Mouse (Mus musculus) cerebellum, adult 9-10 months (tissue): ENCODE measurements around the gene Ccdc96.

ENCODE experiments used
- DNase-seq: peaks from one replicate; pipeline ENCODE4 v3.0.0; 2022

Ccdc96 gene

DNA sequence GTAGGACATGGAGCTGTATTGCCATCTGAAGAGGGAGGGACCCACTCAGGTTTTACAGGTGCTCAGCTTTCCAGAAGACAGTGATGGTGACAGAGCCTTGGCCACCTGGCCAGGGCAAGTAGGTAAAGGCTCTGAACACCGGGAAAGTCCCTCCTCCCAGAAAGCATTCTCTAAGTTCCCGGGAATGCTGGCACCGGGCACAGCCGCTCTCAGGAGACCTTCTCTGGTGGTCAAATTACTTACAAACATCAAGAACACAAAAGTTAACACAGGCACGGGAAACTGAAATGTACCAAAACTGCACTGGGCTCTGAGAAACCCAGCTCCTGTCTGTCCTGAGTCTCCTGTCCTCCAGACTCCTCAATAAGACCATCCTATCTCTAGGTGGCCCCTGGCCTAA lies 45.3 kb downstream of the Ccdc96 start:
- DNase-seq, result no peak

DNA sequence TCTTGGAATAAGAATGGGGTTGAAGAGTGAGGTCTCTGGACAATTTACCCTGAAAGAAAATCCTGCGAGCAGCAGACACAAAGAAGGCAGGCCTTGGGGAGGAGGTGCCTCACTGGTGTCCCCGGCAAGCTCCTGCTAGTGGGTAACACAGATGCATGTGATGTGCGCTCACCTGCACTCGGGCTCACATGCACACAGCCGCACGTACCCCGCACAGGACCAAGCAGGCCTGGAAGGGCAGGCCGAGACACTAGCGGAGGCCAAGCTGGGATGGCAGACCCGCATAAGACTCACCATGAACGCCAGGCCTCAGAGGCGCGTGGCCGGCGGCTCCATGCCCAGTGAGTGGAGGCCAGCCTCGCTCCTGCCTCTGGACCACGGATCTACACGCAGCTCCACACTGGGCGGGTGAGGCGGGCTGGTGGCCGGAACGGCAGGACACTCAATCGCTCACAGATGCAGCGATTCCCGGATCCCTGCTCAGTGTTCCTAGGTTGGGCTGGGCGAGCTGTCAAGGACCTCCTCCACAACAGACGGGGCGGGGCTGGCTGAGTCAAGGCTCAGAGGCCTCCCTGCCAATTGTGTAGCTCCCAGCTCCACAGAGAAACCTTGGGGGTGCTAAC lies 45.9 kb downstream of the Ccdc96 start:
- peak; percentile 91 for DNase-seq

DNA sequence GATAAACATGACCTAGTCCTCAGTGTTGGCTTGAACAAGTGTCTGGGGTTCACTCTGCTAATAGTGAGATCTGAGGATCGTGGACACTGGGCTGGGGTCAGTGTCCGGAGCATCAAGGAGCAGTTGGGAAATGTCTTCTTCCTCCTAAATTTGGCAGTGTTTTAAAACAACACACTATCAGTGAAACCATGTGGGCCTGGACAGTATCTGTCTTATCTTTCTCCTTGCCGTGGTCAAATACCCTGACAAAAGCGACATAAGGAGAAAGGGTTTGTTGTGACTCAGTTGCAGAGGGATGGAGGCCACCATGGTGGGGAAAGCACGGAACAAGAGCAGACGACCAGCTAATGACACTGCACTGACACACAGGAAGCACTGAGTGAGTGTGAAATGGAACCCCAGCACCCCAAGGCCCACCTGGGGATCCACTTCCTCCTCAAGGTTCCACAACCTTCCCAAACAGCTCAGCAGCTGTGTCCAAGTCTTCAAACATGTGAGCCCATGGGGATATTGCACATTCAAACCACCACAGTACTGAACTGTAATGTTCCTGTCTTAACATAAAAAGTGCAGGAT lies 50.2 kb downstream of the Ccdc96 start:
- no peak for DNase-seq

DNA sequence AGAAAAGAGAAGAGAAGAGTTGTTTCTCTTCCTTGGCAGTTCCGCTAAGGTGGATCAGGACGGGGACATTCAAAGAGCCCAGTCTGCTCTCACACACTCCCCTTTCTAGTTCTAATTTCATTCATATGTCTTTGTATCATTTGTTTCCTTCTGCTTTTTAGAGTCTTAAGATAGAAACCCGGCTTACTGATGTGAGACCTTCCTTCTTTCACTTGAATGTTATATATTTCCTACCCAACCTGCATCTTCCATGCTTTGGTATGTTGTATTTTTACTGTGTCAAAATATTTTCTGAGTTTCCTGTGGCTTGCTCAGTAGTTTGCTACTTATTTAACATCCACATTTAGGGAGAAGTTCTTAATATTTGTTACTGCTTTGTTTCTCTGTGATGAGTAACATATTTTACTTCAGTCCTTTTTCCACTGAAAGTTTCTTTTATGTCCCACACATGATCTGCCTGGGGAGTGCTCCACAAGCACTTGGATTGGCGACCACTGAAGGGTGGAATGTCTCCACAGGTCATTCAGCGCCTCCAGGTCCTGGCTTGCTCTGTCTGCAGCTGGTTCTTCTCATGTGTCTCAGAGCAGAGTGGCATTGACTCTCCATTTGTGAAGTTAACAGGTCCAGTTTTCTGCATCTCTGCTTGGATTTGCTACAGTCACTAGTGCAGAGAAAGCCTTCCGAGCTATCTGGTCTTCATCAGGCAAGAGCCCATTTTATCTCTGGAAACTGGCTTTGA lies 51.2 kb downstream of the Ccdc96 start:
- DNase-seq, result no peak

DNA sequence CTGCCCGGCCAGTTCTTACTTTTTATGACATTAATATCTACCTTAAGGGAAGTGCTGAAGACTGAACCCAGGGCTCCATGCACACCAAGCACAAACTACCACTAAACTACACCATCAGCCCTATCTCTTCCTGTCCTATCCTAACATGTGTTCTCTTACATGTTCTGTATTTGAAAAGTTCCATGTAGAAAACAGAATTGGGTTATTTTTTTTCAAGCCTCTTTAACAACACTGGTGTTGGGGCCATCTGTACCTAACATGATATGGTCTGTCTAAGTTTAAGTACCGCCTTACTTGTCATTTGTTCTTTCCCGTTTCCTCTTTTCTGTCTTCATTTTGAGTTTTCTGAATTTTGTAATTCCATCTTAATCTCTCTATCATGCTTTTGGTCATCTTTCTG lies 52.0 kb downstream of the Ccdc96 start:
- no peak for DNase-seq
